Mouse (Mus musculus) MEL (cell line): ENCODE measurements around the gene Aknad1. TPM values are rescaled to one million over a fixed set of nuclear protein-coding genes. Genes with fewer than 3 reads are reported as not detected.
A peak's percentile ranks its signal among the peaks of the same experiment; 100 is the strongest.

Source experiments
- DNase-seq: peaks from one replicate; pipeline ENCODE4 v3.0.0; 2011; ENCODE audit warnings: low read depth, low spot score
- H3K27ac ChIP-seq: 2 replicates; pipeline ENCODE4 v1.5.1; 2012; ENCODE audit warnings: low read depth, mild to moderate bottlenecking, control low read depth, low read length, moderate library complexity; ENCODE audit not compliant: control insufficient read depth
- H3K27me3 ChIP-seq, 2 experiments: fragments of 150-350 bp in 1 of 2; sonication (generic) in 1 of 2; 2 replicates each; pipeline ENCODE4 v1.6.1; 2012; ENCODE audit warnings: low read length in 2 of 2, mild to moderate bottlenecking in 2 of 2, improper control_type of control experiment in 1 of 2, moderate library complexity in 1 of 2; ENCODE audit not compliant: insufficient read depth in 2 of 2, control insufficient read depth in 1 of 2
- H3K36me3 ChIP-seq, 2 experiments: 2 replicates each; pipeline ENCODE4 v1.6.1; 2012 to 2014; ENCODE audit warnings: low read length in 2 of 2, improper control_type of control experiment in 1 of 2, inconsistent platforms in 1 of 2, mild to moderate bottlenecking in 1 of 2; ENCODE audit not compliant: insufficient read depth in 2 of 2, control insufficient read depth in 1 of 2
- H3K4me1 ChIP-seq, 2 experiments: fragments of 150-350 bp in 1 of 2; sonication (generic) in 1 of 2; 2 replicates each; pipeline ENCODE4 v1.6.1; 2012; ENCODE audit warnings: low read length in 2 of 2, improper control_type of control experiment in 1 of 2, mild to moderate bottlenecking in 1 of 2; ENCODE audit not compliant: insufficient read depth in 2 of 2, control insufficient read depth in 1 of 2
- H3K4me3 ChIP-seq, 2 experiments: fragments of 150-350 bp in 1 of 2; sonication (generic) in 1 of 2; 2 replicates each; pipeline ENCODE4 v1.5.1; 2012; ENCODE audit warnings: low read depth in 2 of 2, low read length in 2 of 2, mild to moderate bottlenecking in 2 of 2, moderate library complexity in 2 of 2, control low read depth in 1 of 2, improper control_type of control experiment in 1 of 2; ENCODE audit not compliant: control insufficient read depth in 1 of 2, insufficient read depth in 1 of 2
- H3K79me2 ChIP-seq: 2 replicates; pipeline ENCODE4 v1.6.1; 2012; ENCODE audit warnings: mild to moderate bottlenecking, low read length, moderate library complexity; ENCODE audit not compliant: control insufficient read depth, poor library complexity, insufficient read depth
- H3K9ac ChIP-seq: 2 replicates; pipeline ENCODE4 v1.6.1; 2012; ENCODE audit warnings: low read depth, mild to moderate bottlenecking, control low read depth, low read length, moderate library complexity; ENCODE audit not compliant: control insufficient read depth, poor library complexity, severe bottlenecking
- H3K9me3 ChIP-seq: fragments of 150-350 bp; sonication (generic); replicated peaks from 2 replicates; pipeline ENCODE4 v1.6.1; 2012; ENCODE audit warnings: mild to moderate bottlenecking, low read length, improper control_type of control experiment, moderate library complexity; ENCODE audit not compliant: insufficient read depth
- CHD1 ChIP-seq: IDR thresholded peaks from 2 replicates; pipeline ENCODE4 v1.6.1; 2012; ENCODE audit warnings: low read depth, mild to moderate bottlenecking, inconsistent platforms, low read length, improper control_type of control experiment
- CTCF ChIP-seq, 3 experiments: IDR thresholded peaks in 2 of 3; conservative IDR thresholded peaks in 1 of 3; 2 replicates each; pipeline ENCODE4 v1.5.1; 2011 to 2012; ENCODE audit warnings: low read length in 3 of 3, low read depth in 2 of 3, mild to moderate bottlenecking in 2 of 3, improper control_type of control experiment in 1 of 3, inconsistent platforms in 1 of 3, mixed read lengths in 1 of 3, moderate library complexity in 1 of 3; ENCODE audit not compliant: control insufficient read depth in 1 of 3, insufficient read depth in 1 of 3, poor library complexity in 1 of 3, severe bottlenecking in 1 of 3
- E2F4 ChIP-seq: IDR thresholded peaks from 2 replicates; pipeline ENCODE4 v1.6.1; 2011; ENCODE audit warnings: low read depth, low read length, improper control_type of control experiment, borderline replicate concordance
- ETS1 ChIP-seq: IDR thresholded peaks from 2 replicates; pipeline ENCODE4 v1.6.1; 2012; ENCODE audit warnings: low read depth, mild to moderate bottlenecking, inconsistent platforms, low read length, improper control_type of control experiment, moderate library complexity
- GABPA ChIP-seq: IDR thresholded peaks from 2 replicates; pipeline ENCODE4 v1.6.1; 2012; ENCODE audit warnings: low read depth, mild to moderate bottlenecking, inconsistent platforms, low read length, improper control_type of control experiment, moderate library complexity
- GATA1 ChIP-seq: IDR thresholded peaks from 2 replicates; pipeline ENCODE4 v1.6.1; 2011; ENCODE audit warnings: low read depth, low read length, improper control_type of control experiment
- HCFC1 ChIP-seq: IDR thresholded peaks from 2 replicates; pipeline ENCODE4 v1.6.1; 2012; ENCODE audit warnings: low read depth, mild to moderate bottlenecking, inconsistent platforms, low read length, improper control_type of control experiment, moderate library complexity
- KAT2A ChIP-seq: conservative IDR thresholded peaks from 2 replicates; pipeline ENCODE4 v1.6.1; 2012; ENCODE audit warnings: low read depth, low read length, improper control_type of control experiment, inconsistent platforms
- MAFK ChIP-seq: IDR thresholded peaks from 2 replicates; pipeline ENCODE4 v1.6.1; 2011; ENCODE audit warnings: low read depth, mild to moderate bottlenecking, low read length, improper control_type of control experiment, borderline replicate concordance
- MEF2A ChIP-seq: IDR thresholded peaks from 2 replicates; pipeline ENCODE4 v1.6.1; 2014; ENCODE audit warnings: low read depth, mild to moderate bottlenecking, inconsistent platforms, low read length, improper control_type of control experiment; ENCODE audit not compliant: poor library complexity, insufficient replicate concordance, severe bottlenecking; ENCODE audit errors: extremely low read depth
- MXI1 ChIP-seq: IDR thresholded peaks from 2 replicates; pipeline ENCODE4 v1.6.1; 2011; ENCODE audit warnings: mild to moderate bottlenecking, low read depth, low read length, improper control_type of control experiment
- NRF1 ChIP-seq: IDR thresholded peaks from 2 replicates; pipeline ENCODE4 v1.6.1; 2014; ENCODE audit warnings: low read depth, mild to moderate bottlenecking, inconsistent platforms, low read length, improper control_type of control experiment, moderate library complexity; ENCODE audit not compliant: poor library complexity, insufficient read depth, severe bottlenecking
- POLR2AphosphoS2 ChIP-seq: IDR thresholded peaks from 2 replicates; pipeline ENCODE4 v1.6.1; 2011; ENCODE audit warnings: low read length, improper control_type of control experiment
- POLR2AphosphoS5 ChIP-seq: IDR thresholded peaks from 2 replicates; pipeline ENCODE4 v1.6.1; 2012; ENCODE audit warnings: low read depth, borderline replicate concordance, mild to moderate bottlenecking, inconsistent platforms, low read length, moderate library complexity, mixed read lengths
- RCOR1 ChIP-seq: IDR thresholded peaks from 2 replicates; pipeline ENCODE4 v1.6.1; 2012; ENCODE audit warnings: low read depth, mild to moderate bottlenecking, inconsistent platforms, low read length, improper control_type of control experiment
- SIN3A ChIP-seq: IDR thresholded peaks from 2 replicates; pipeline ENCODE4 v1.6.1; 2012; ENCODE audit warnings: low read length, improper control_type of control experiment, inconsistent platforms
- SMC3 ChIP-seq: IDR thresholded peaks from 2 replicates; pipeline ENCODE4 v1.6.1; 2011; ENCODE audit warnings: low read depth, low read length, improper control_type of control experiment
- TBP ChIP-seq: IDR thresholded peaks from 2 replicates; pipeline ENCODE4 v1.8.0; 2011; ENCODE audit warnings: low read depth, low read length, improper control_type of control experiment
- TCF12 ChIP-seq: IDR thresholded peaks from 2 replicates; pipeline ENCODE4 v1.6.1; 2014; ENCODE audit warnings: low read depth, mild to moderate bottlenecking, inconsistent platforms, low read length, improper control_type of control experiment, moderate library complexity
- ZMIZ1 ChIP-seq: IDR thresholded peaks from 2 replicates; pipeline ENCODE4 v1.6.1; 2012; ENCODE audit warnings: low read depth, mild to moderate bottlenecking, inconsistent platforms, low read length, improper control_type of control experiment, moderate library complexity
- ZNF384 ChIP-seq: IDR thresholded peaks from 2 replicates; pipeline ENCODE4 v1.6.1; 2012; ENCODE audit warnings: low read depth, mild to moderate bottlenecking, inconsistent platforms, low read length, improper control_type of control experiment
- polyA plus RNA-seq, 2 experiments: library from polyadenylated mRNA; stranded (reverse) in 1 of 2; unstranded in 1 of 2; fragments of >175 nt in 1 of 2; fragments of >200 nt in 1 of 2; gene quantifications; 2 replicates each; pipeline versions ENCODE4 v1.2.1 to v1.2.4; 2012; ENCODE audit warnings: low replicate concordance in 2 of 2, low read depth in 1 of 2; ENCODE audit not compliant: insufficient read length in 2 of 2, insufficient read depth in 1 of 2, missing spikeins in 1 of 2
- total RNA-seq: library from RNA; depleted of rRNA; stranded (reverse); fragments of 300-350 nt; gene quantifications from 2 replicates; pipeline ENCODE4 v1.2.3, GENCODE M21; 2012

The Aknad1 gene
- total and polyA plus RNA-seq, 3 experiments: 0.06 TPM; not detected in 2

- H3K27ac ChIP-seq: no peak overlapping the region
- H3K4me3 ChIP-seq: no peak overlapping the region
- no peaks in the 10 kb centered on the region for H3K79me2 ChIP-seq
- H3K27me3 ChIP-seq: no peaks in the 10 kb centered on the region
- DNase-seq: no peak
- peaks cover 0 to 8% of the 10 kb centered on the region in 2 experiments; a peak in 3 of 4 replicates for H3K36me3 ChIP-seq
- no peaks in the 10 kb centered on the region for H3K4me1 ChIP-seq
- no peak for TF ChIP-seq E2F4
- no peak for TF ChIP-seq ZNF384
- no peak for TF ChIP-seq CHD1
- no peak for TF ChIP-seq KAT2A
- TF ChIP-seq GABPA: no peak
- no peak for TF ChIP-seq ZMIZ1
- TF ChIP-seq GATA1: no peak
- no peak overlapping the region for H3K9ac ChIP-seq
- H3K9me3 ChIP-seq: no peaks in the 10 kb centered on the region
These were observed 56.3 kb downstream of the Aknad1 start for GRCm38 (mm10) chr3:108795554-108796299.

- no peaks in the 10 kb centered on the region for H3K79me2 ChIP-seq
- peaks cover 0 to 11% of the 10 kb centered on the region in 2 experiments; a peak in 3 of 4 replicates for H3K36me3 ChIP-seq
- no peak overlapping the region for H3K9ac ChIP-seq
- no peak for TF ChIP-seq MEF2A
- no peak for TF ChIP-seq KAT2A
- no peak for TF ChIP-seq ETS1
- TF ChIP-seq CTCF (IDR thresholded peaks at IDR 0.05 in 2 of 3, conservative IDR thresholded peaks at IDR 0.05 in 1 of 3; ENCODE audit: control insufficient read depth in 1 of 3, insufficient read depth in 1 of 3, low read depth in 2 of 3, low read length in 3 of 3, poor library complexity in 1 of 3, severe bottlenecking in 1 of 3): no peak
- TF ChIP-seq RCOR1: no peak
- TF ChIP-seq MXI1: no peak
- TF ChIP-seq MAFK: no peak
- no peaks in the 10 kb centered on the region for H3K4me1 ChIP-seq
- no peak overlapping the region for H3K27ac ChIP-seq
- no peaks in the 10 kb centered on the region for H3K27me3 ChIP-seq
- H3K4me3 ChIP-seq: no peak overlapping the region
- no peaks in the 10 kb centered on the region for H3K9me3 ChIP-seq
- no peak for DNase-seq
These were observed 56.9 kb downstream of the Aknad1 start for GRCm38 (mm10) chr3:108796386-108796785.

- TF ChIP-seq POLR2AphosphoS5: no peak
- TF ChIP-seq KAT2A: no peak
- TF ChIP-seq ZMIZ1: no peak
- TF ChIP-seq GATA1: no peak
- TF ChIP-seq CHD1: no peak
- TF ChIP-seq HCFC1: no peak
- TF ChIP-seq TCF12: no peak
- TF ChIP-seq TBP: no peak
- no peak for TF ChIP-seq POLR2AphosphoS2
- TF ChIP-seq SIN3A: no peak
- no peak for TF ChIP-seq MXI1
- no peak for TF ChIP-seq NRF1
- no peak for TF ChIP-seq MEF2A
- no peak for TF ChIP-seq SMC3
- TF ChIP-seq CTCF (IDR thresholded peaks at IDR 0.05 in 2 of 3, conservative IDR thresholded peaks at IDR 0.05 in 1 of 3; ENCODE audit: control insufficient read depth in 1 of 3, insufficient read depth in 1 of 3, low read depth in 2 of 3, low read length in 3 of 3, poor library complexity in 1 of 3, severe bottlenecking in 1 of 3): no peak
- no peak overlapping the region for H3K27ac ChIP-seq
These were observed 58.3 kb downstream of the Aknad1 start for GRCm38 (mm10) chr3:108797723-108798122.

More at GRCm38 (mm10) chr3:108797723-108798122, 58.3 kb downstream of the Aknad1 start:
- Histone ChIP-seq H3K27me3 (no peaks in the 10 kb centered on the region), H3K9me3 (no peaks in the 10 kb centered on the region), H3K9ac (no peak overlapping the region), H3K4me1 (no peaks in the 10 kb centered on the region), H3K36me3 (peaks cover 0 to 13% of the 10 kb centered on the region in 2 experiments; a peak in 3 of 4 replicates), H3K4me3 (no peak overlapping the region), H3K79me2 (no peaks in the 10 kb centered on the region)
- DNase-seq: peak; percentile 9
